Mouse (Mus musculus) CH12.LX (cell line): ENCODE results near the gene Prune2. TPM values are rescaled to one million over a fixed set of nuclear protein-coding genes. Genes with fewer than 3 reads are reported as not detected.
A peak's percentile ranks its signal among the peaks of the same experiment; 100 is the strongest.

Source experiments
- DNase-seq: peaks from one replicate; pipeline ENCODE4 v3.0.0-alpha.2; 2013; ENCODE audit errors: extremely low read depth
- H3K27ac ChIP-seq: 2 replicates; pipeline ENCODE4 v1.5.1; 2012; ENCODE audit warnings: low read depth, mild to moderate bottlenecking, control low read depth, moderate library complexity; ENCODE audit not compliant: insufficient read depth
- H3K27me3 ChIP-seq: replicated peaks from 2 replicates; pipeline ENCODE3; 2012; ENCODE audit warnings: inconsistent platforms
- H3K36me3 ChIP-seq, 2 experiments: replicated peaks in 1 of 2; 2 replicates each; pipeline versions ENCODE3 to v1.6.1; 2012; ENCODE audit warnings: inconsistent platforms in 1 of 2, low read length in 1 of 2, mild to moderate bottlenecking in 1 of 2, mixed read lengths in 1 of 2, moderate library complexity in 1 of 2; ENCODE audit not compliant: control insufficient read depth in 1 of 2, insufficient read depth in 1 of 2
- H3K4me1 ChIP-seq, 2 experiments: 2 replicates each; pipeline ENCODE4 v1.6.1; 2012; ENCODE audit warnings: inconsistent platforms in 1 of 2, moderate library complexity in 1 of 2; ENCODE audit not compliant: insufficient read depth in 2 of 2, control insufficient read depth in 1 of 2
- H3K4me2 ChIP-seq: 2 replicates; pipeline ENCODE4 v1.6.1; 2012; ENCODE audit warnings: low read depth, mild to moderate bottlenecking, control low read depth; ENCODE audit not compliant: poor library complexity, insufficient read depth, severe bottlenecking
- H3K4me3 ChIP-seq, 3 experiments: fragments of 150-350 bp in 1 of 3; sonication (generic) in 1 of 3; replicated peaks in 1 of 3; 2 replicates each; pipeline versions ENCODE3 to v1.5.1; 2011 to 2012; ENCODE audit warnings: low read depth in 2 of 3, low read length in 2 of 3, mild to moderate bottlenecking in 2 of 3, moderate library complexity in 2 of 3, control low read depth in 1 of 3, improper control_type of control experiment in 1 of 3, inconsistent platforms in 1 of 3, mixed read lengths in 1 of 3; ENCODE audit not compliant: poor library complexity in 1 of 3
- H3K79me2 ChIP-seq: replicated peaks from 2 replicates; pipeline ENCODE4 v1.6.1; 2012; ENCODE audit warnings: mild to moderate bottlenecking, moderate library complexity; ENCODE audit not compliant: control insufficient read depth, poor library complexity, insufficient read depth, severe bottlenecking; ENCODE audit errors: extremely low read depth
- H3K9ac ChIP-seq: 2 replicates; pipeline ENCODE4 v1.6.1; 2012; ENCODE audit warnings: low read depth, mild to moderate bottlenecking, control low read depth, moderate library complexity; ENCODE audit not compliant: insufficient read depth
- H3K9me3 ChIP-seq: replicated peaks from 2 replicates; pipeline ENCODE3; 2012; ENCODE audit warnings: low read length, inconsistent platforms, mixed read lengths
- BHLHE40 ChIP-seq: IDR thresholded peaks from 2 replicates; pipeline ENCODE4 v1.6.1; 2011; ENCODE audit warnings: mild to moderate bottlenecking, low read depth, low read length, improper control_type of control experiment
- CHD1 ChIP-seq: IDR thresholded peaks from 2 replicates; pipeline ENCODE4 v1.6.1; 2012; ENCODE audit warnings: low read depth, low read length, improper control_type of control experiment, inconsistent platforms
- E2F4 ChIP-seq: IDR thresholded peaks from 2 replicates; pipeline ENCODE4 v1.6.1; 2011; ENCODE audit warnings: low read depth, low read length, improper control_type of control experiment; ENCODE audit not compliant: insufficient replicate concordance
- ETS1 ChIP-seq: conservative IDR thresholded peaks from 2 replicates; pipeline ENCODE4 v1.6.1; 2012; ENCODE audit warnings: low read depth, mild to moderate bottlenecking, inconsistent platforms, low read length, improper control_type of control experiment, moderate library complexity
- GABPA ChIP-seq: IDR thresholded peaks from 2 replicates; pipeline ENCODE4 v1.6.1; 2012; ENCODE audit warnings: low read depth, low read length, improper control_type of control experiment, inconsistent platforms; ENCODE audit not compliant: insufficient replicate concordance
- HCFC1 ChIP-seq: IDR thresholded peaks from 2 replicates; pipeline ENCODE4 v1.6.1; 2012; ENCODE audit warnings: low read depth, mild to moderate bottlenecking, inconsistent platforms, low read length, improper control_type of control experiment
- JUND ChIP-seq: conservative IDR thresholded peaks from 2 replicates; pipeline ENCODE4 v1.6.1; 2011; ENCODE audit warnings: low read depth, low read length, improper control_type of control experiment
- KAT2A ChIP-seq: IDR thresholded peaks from 2 replicates; pipeline ENCODE4 v1.6.1; 2012; ENCODE audit warnings: low read length, improper control_type of control experiment, inconsistent platforms; ENCODE audit not compliant: insufficient replicate concordance
- MXI1 ChIP-seq: IDR thresholded peaks from 2 replicates; pipeline ENCODE4 v1.6.1; 2011; ENCODE audit warnings: mild to moderate bottlenecking, low read depth, low read length, improper control_type of control experiment
- MYC ChIP-seq: IDR thresholded peaks from 2 replicates; pipeline ENCODE4 v1.6.1; 2011; ENCODE audit warnings: low read depth, mild to moderate bottlenecking, improper control_type of control experiment, low read length
- NELFE ChIP-seq: IDR thresholded peaks from 2 replicates; pipeline ENCODE4 v1.6.1; 2011; ENCODE audit warnings: low read depth, low read length, improper control_type of control experiment
- NRF1 ChIP-seq: IDR thresholded peaks from 2 replicates; pipeline ENCODE4 v1.6.1; 2014; ENCODE audit warnings: low read depth, mild to moderate bottlenecking, inconsistent platforms, low read length, improper control_type of control experiment, moderate library complexity
- PAX5 ChIP-seq: IDR thresholded peaks from 2 replicates; pipeline ENCODE4 v1.6.1; 2012; ENCODE audit warnings: low read length, inconsistent platforms, mixed read lengths
- POLR2AphosphoS2 ChIP-seq: IDR thresholded peaks from 2 replicates; pipeline ENCODE4 v1.6.1; 2011; ENCODE audit warnings: low read depth, low read length, improper control_type of control experiment
- RCOR1 ChIP-seq: conservative IDR thresholded peaks from 2 replicates; pipeline ENCODE4 v1.6.1; 2012; ENCODE audit warnings: low read depth, mild to moderate bottlenecking, inconsistent platforms, low read length, improper control_type of control experiment
- SMC3 ChIP-seq: IDR thresholded peaks from 2 replicates; pipeline ENCODE4 v1.6.1; 2011; ENCODE audit warnings: low read depth, low read length, improper control_type of control experiment
- USF1 ChIP-seq: IDR thresholded peaks from 2 replicates; pipeline ENCODE4 v1.6.1; 2014; ENCODE audit warnings: low read depth, mild to moderate bottlenecking, inconsistent platforms, low read length, improper control_type of control experiment
- USF2 ChIP-seq: conservative IDR thresholded peaks from 2 replicates; pipeline ENCODE4 v1.6.1; 2011; ENCODE audit warnings: low read depth, low read length, improper control_type of control experiment
- ZC3H11A ChIP-seq: IDR thresholded peaks from 2 replicates; pipeline ENCODE4 v1.6.1; 2012; ENCODE audit warnings: low read depth, mild to moderate bottlenecking, inconsistent platforms, low read length, improper control_type of control experiment
- ZKSCAN1 ChIP-seq: IDR thresholded peaks from 2 replicates; pipeline ENCODE4 v1.6.1; 2012; ENCODE audit warnings: low read depth, inconsistent platforms, low read length, improper control_type of control experiment, borderline replicate concordance
- ZNF384 ChIP-seq: IDR thresholded peaks from 2 replicates; pipeline ENCODE4 v1.6.1; 2012; ENCODE audit warnings: low read depth, low read length, improper control_type of control experiment, inconsistent platforms
- dilution Hi-C: fragments of 300-500 bp; cut with MboI; formaldehyde crosslinking; loops from 2 replicates; pipeline ENCODE4 v1.14.3; 2020; ENCODE audit warnings: low sequenced_read_pairs; ENCODE audit not compliant: extremely low pct_unique_long_range_greater_than_20kb, extremely low pct_ligation_motif_present
- in situ Hi-C: fragments of 300-500 bp; cut with MboI; formaldehyde crosslinking; loops from 3 replicates; pipeline ENCODE4 v1.14.3; 2019; ENCODE audit warnings: low sequenced_read_pairs, low pct_ligation_motif_present, low pct_unique_long_range_greater_than_20kb, mixed read lengths
- polyA plus RNA-seq: library from polyadenylated mRNA; unstranded; fragments of >175 nt; gene quantifications from 2 replicates; pipeline ENCODE4 v1.2.1, GENCODE M21; 2012; ENCODE audit warnings: low read depth; ENCODE audit not compliant: insufficient read length
- total RNA-seq, 2 experiments: library from RNA; depleted of rRNA; stranded (reverse); fragments of 300-350 nt in 1 of 2; fragments of >200 nt in 1 of 2; gene quantifications; 2 replicates each; pipeline ENCODE4 v1.2.3; 2012 to 2014

The Prune2 gene
- total and polyA plus RNA-seq, 3 experiments: 0.04 to 1.7 (median 0.21) TPM

DNA sequence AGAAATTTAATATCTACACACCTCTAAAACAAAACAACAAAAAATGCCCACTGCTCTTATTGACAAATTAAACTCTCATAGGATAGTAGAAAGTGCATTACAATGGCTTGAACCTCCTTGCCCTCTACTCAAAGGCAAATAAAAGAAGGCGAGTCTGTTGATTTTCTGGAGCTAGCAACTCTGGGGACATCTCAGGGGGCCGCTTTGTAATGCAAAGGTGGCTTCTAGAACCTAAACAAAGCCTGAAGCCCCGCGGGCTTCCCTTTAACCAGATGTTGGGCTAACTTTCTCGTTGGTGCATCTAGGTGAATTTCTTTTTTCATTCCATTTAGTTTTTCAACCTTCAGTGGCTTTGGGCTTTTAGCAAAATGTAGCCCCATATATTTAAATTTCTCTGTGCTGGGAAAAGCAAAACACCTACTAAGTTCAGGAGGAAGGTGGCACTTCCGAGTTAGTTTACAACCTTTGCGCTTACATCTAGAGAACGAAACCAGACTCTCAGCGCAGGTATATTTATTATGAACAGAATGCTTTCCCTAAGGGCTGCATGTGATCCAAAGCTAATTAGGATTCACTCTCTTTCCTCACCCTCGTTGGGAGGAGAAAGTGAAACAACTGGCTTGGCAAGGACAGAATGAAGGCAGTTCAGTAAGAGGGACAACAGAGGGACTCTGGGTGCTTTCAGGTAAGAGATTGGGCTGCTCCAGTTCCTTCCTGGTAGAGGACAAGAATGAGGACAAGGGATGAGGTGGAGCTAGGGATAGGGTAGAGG is 182.4 kb downstream of the Prune2 start:
- H3K27ac ChIP-seq: no peak overlapping the region
- H3K36me3 ChIP-seq: no peaks in the 10 kb centered on the region
- H3K4me3 ChIP-seq: no peak overlapping the region
- in situ Hi-C loops: no loop called here
- no peaks in the 10 kb centered on the region for H3K4me1 ChIP-seq
- no peaks in the 10 kb centered on the region for H3K9me3 ChIP-seq
- no peak for DNase-seq
- dilution Hi-C loops: no loop called here
- H3K4me2 ChIP-seq: peak overlapping the region; percentile 45
- H3K79me2 ChIP-seq: no peaks in the 10 kb centered on the region
- H3K27me3 ChIP-seq: no peaks in the 10 kb centered on the region
- TF ChIP-seq NRF1 (no peak), ZKSCAN1 (0 out of 2 replicates have a peak, but pooled peaks have one; percentile 8), CHD1 (no peak), ZNF384 (no peak)
- TF ChIP-seq, all 38 proteins: peak for 1
- H3K9ac ChIP-seq: no peak overlapping the region

DNA sequence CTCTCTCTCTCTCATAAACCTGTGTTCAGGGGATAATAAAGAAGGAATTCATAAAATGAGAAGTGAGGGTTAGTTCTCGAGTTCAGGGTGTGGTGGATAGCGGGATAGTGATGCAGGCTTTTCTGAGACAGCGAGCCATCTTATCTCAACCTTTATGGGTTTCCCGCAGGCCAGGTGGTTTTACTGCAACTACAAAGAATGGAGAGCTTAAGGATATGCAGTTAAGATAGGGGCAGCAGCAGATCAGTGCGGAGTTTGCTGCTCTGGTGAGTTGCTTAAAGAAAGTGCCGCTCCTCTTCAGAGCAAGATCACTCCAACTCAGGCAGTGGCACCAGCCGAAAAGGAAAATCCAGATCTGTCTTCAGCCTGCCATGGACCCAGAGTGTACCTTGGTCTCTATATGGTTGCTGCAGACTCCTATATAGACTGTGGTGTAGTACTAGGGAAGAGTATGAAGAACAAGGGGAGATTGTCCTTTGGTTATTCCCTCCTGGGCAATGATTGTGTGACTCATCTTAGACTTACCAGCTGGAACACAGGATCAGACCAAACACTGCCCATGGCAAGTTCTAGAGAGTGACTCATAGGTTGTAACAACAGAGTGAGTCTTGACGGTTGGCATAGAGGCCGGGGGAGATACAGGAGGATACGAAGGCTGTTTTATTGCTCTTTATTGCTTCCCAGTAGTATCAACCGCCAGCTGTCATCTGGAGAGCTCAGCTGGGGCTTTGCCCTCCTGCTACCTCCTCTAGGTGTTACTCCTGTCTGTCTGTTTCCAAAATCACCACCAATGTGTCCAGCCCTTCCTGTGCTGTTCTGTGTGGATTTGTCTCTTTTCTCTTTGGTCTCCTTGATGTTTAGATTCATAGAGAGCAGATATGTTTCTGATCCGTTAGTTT is 184.3 kb downstream of the Prune2 start:
- Histone ChIP-seq H3K79me2 (no peaks in the 10 kb centered on the region), H3K36me3 (no peaks in the 10 kb centered on the region), H3K9ac (no peak overlapping the region), H3K4me1 (0 out of 4 replicates have a peak, but pooled peaks cover 0 to 2% of the 10 kb centered on the region in 2 experiments), H3K9me3 (no peaks in the 10 kb centered on the region), H3K27me3 (no peaks in the 10 kb centered on the region), H3K4me2 (no peak overlapping the region), H3K4me3 (no peak overlapping the region), H3K27ac (no peak overlapping the region)
- TF ChIP-seq USF1 (no peak), KAT2A (no peak), SMC3 (no peak), HCFC1 (no peak), POLR2AphosphoS2 (no peak), GABPA (no peak), USF2 (no peak), ETS1 (no peak), MYC (no peak), NRF1 (no peak), MXI1 (no peak), NELFE (no peak), E2F4 (no peak), ZC3H11A (no peak), BHLHE40 (no peak), JUND (no peak), PAX5 (no peak), RCOR1 (no peak)
- in situ Hi-C loops (no loop called here), dilution Hi-C loops (no loop called here)
- DNase-seq: no peak
